Mouse (Mus musculus): ENCODE results near the gene Tdrkh. TPM values are rescaled to one million over a fixed set of nuclear protein-coding genes. Genes with fewer than 3 reads are reported as not detected.

Tdrkh gene
- polyA plus RNA-seq, 1 experiment from 2014 or later: 19.8 TPM

- no peak for DNase-seq (ENCODE audit: low spot score)
- no peaks in the 10 kb centered on the region for H3K9me3 ChIP-seq (replicated peaks; ENCODE audit: control insufficient read depth, low read length)
- H3K9ac ChIP-seq (replicated peaks; ENCODE audit: low read length): no peak overlapping the region
- H3K36me3 ChIP-seq (replicated peaks; ENCODE audit: control insufficient read depth, insufficient read depth, low read depth, low read length): no peaks in the 10 kb centered on the region
- peaks cover 2% of the 10 kb centered on the region; the same call in 1 of the 2 replicates for H3K4me1 ChIP-seq (ENCODE audit: control insufficient read depth, insufficient read depth, low read length)
- no peak overlapping the region for H3K27ac ChIP-seq (replicated peaks; ENCODE audit: low read depth, low read length)
- no peak overlapping the region for H3K4me3 ChIP-seq (ENCODE audit: low read depth, low read length)
- H3K27me3 ChIP-seq (ENCODE audit: control insufficient read depth, insufficient read depth, low read length): peaks cover 4% of the 10 kb centered on the region
- H3K4me2 ChIP-seq (ENCODE audit: low read depth, low read length): no peak overlapping the region
- no peak for ATAC-seq (replicated peaks; ENCODE audit: insufficient number of reproducible peaks, low FRiP score, low TSS enrichment, low read depth)
- WGBS: 59% methylated on average over 8 of the region's 8 CpGs
Observed at GRCm38 (mm10) chr3:94402451-94402850, 10.6 kb upstream of the Tdrkh start.

DNA sequence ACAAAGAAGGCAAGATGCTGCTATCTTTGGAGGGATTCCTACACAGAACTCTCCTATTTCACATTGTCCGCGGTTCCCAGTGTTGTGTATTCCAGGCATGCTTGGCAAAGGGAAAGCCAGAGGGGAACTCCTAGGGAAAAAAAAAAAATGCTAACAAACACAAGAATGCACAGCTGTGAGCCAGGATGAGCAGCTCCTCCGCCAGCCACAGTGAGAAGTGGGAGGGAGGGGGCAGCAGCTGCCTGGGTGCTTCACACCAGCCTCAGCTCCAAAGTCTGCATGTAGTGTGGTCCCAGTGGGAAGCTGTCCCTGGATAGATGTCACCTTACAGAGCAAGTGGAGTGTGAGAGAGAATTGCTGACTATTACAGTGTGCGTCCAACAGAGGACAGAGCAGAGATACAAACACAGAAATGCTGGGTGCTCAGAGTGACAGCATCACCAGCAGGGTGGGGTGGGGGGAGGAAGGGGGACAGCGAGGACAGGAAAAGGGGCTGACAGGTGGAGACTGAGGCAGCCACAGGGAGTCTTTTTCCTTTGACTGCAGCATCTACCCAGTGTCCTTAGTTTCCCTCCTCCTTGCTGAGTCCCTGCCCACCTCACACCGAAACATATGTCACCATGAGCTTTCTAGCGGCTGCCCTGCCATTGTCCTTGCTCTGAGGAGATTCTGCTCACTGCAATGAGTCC, 8.6 kb upstream of the Tdrkh start:
- Histone ChIP-seq H3K27ac (replicated peaks; ENCODE audit: low read depth, low read length) (no peak overlapping the region), H3K4me2 (ENCODE audit: low read depth, low read length) (no peak overlapping the region; the same call in 1 of the 2 replicates), H3K36me3 (replicated peaks; ENCODE audit: control insufficient read depth, insufficient read depth, low read depth, low read length) (no peaks in the 10 kb centered on the region), H3K9ac (replicated peaks; ENCODE audit: low read length) (no peak overlapping the region), H3K9me3 (replicated peaks; ENCODE audit: control insufficient read depth, low read length) (no peaks in the 10 kb centered on the region), H3K27me3 (ENCODE audit: control insufficient read depth, insufficient read depth, low read length) (no peaks in the 10 kb centered on the region; the same call in 1 of the 2 replicates), H3K4me1 (ENCODE audit: control insufficient read depth, insufficient read depth, low read length) (peaks cover 2% of the 10 kb centered on the region; the same call in 1 of the 2 replicates), H3K4me3 (ENCODE audit: low read depth, low read length) (no peak overlapping the region)
- DNase-seq (ENCODE audit: low spot score) (no peak), ATAC-seq (replicated peaks; ENCODE audit: insufficient number of reproducible peaks, low FRiP score, low TSS enrichment, low read depth) (no peak)
- WGBS: 15% methylated on average over 7 of the region's 7 CpGs

GRCm38 (mm10) chr3:94405561-94405960, 7.5 kb upstream of the Tdrkh start:
- no peaks in the 10 kb centered on the region for H3K36me3 ChIP-seq (replicated peaks; ENCODE audit: control insufficient read depth, insufficient read depth, low read depth, low read length)
- ATAC-seq (replicated peaks; ENCODE audit: insufficient number of reproducible peaks, low FRiP score, low TSS enrichment, low read depth) (no peak), DNase-seq (ENCODE audit: low spot score) (no peak)
- no peak overlapping the region for H3K9ac ChIP-seq (replicated peaks; ENCODE audit: low read length)
- H3K27me3 ChIP-seq (ENCODE audit: control insufficient read depth, insufficient read depth, low read length): no peaks in the 10 kb centered on the region
- WGBS: 64% methylated on average over 4 of the region's 4 CpGs
- no peak overlapping the region for H3K4me3 ChIP-seq (ENCODE audit: low read depth, low read length)
- H3K4me1 ChIP-seq (ENCODE audit: control insufficient read depth, insufficient read depth, low read length): peaks cover 2% of the 10 kb centered on the region; the same call in 1 of the 2 replicates
- no peak overlapping the region for H3K4me2 ChIP-seq (ENCODE audit: low read depth, low read length)
- no peaks in the 10 kb centered on the region for H3K9me3 ChIP-seq (replicated peaks; ENCODE audit: control insufficient read depth, low read length)
- no peak overlapping the region for H3K27ac ChIP-seq (replicated peaks; ENCODE audit: low read depth, low read length)

DNA sequence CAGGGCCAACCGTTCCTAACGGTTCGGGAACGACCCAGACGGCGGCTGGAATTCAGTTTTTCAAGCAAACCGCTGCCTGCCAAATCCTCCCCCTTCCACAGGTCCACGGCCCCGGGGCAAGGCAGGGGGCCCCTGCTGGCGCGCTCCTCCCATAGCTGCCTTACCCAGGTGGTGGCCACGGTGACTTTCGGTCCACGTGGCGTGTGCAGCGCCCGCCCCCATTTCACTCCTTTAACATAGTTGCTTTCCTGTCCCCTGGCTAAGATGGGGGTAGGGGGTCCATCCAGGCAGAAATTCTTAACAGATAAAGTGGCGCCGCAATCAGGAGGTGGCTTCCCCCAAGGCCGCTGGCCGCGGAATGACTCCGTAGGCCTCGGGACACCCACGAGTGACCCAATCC, 543 bp upstream of the Tdrkh start:
- WGBS: 13% methylated on average over 25 of the region's 25 CpGs
- H3K27ac ChIP-seq (replicated peaks; ENCODE audit: low read depth, low read length): no peak overlapping the region

DNA sequence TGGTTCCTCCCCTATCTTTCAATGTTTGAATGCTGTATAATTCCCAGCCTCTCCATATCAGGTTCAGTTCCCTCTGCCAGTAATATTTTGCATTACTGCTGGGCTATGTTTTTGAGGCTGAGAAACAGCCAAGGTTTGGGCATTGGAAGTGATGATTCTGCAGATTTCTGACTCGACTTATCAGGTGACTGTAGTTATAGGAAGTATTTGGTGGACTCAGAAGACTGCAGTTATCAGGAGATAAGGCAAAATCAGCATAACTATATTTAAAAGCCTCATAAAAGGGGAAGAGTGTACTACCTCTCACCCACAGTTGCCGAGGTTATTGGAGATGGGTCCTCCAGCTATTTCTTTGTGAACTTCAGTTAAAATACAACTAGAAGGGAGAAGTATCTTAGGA, 17.9 kb downstream of the Tdrkh start:
- no peak overlapping the region for H3K4me3 ChIP-seq (ENCODE audit: low read depth, low read length)
- no peaks in the 10 kb centered on the region for H3K27me3 ChIP-seq (ENCODE audit: control insufficient read depth, insufficient read depth, low read length)
- H3K4me1 ChIP-seq (ENCODE audit: control insufficient read depth, insufficient read depth, low read length): no peaks in the 10 kb centered on the region
- DNase-seq (ENCODE audit: low spot score): no peak
- 75% methylated on average over 2 of the region's 2 CpGs for WGBS
- H3K4me2 ChIP-seq (ENCODE audit: low read depth, low read length): no peak overlapping the region
- H3K9me3 ChIP-seq (replicated peaks; ENCODE audit: control insufficient read depth, low read length): no peaks in the 10 kb centered on the region
- H3K36me3 ChIP-seq (replicated peaks; ENCODE audit: control insufficient read depth, insufficient read depth, low read depth, low read length): no peaks in the 10 kb centered on the region
- no peak overlapping the region for H3K9ac ChIP-seq (replicated peaks; ENCODE audit: low read length)
- ATAC-seq (replicated peaks; ENCODE audit: insufficient number of reproducible peaks, low FRiP score, low TSS enrichment, low read depth): no peak
- H3K27ac ChIP-seq (replicated peaks; ENCODE audit: low read depth, low read length): no peak overlapping the region

More for the DNA sequence above, 543 bp upstream of the Tdrkh start:
- no peak for DNase-seq (ENCODE audit: low spot score)
- peak overlapping the region; percentile 39 for H3K9ac ChIP-seq (replicated peaks; ENCODE audit: low read length)
- ATAC-seq (replicated peaks; ENCODE audit: insufficient number of reproducible peaks, low FRiP score, low TSS enrichment, low read depth): peak; percentile 51; the same call in 1 of the 2 replicates
- H3K4me2 ChIP-seq (ENCODE audit: low read depth, low read length): peak overlapping the region; percentile 87
- no peaks in the 10 kb centered on the region for H3K9me3 ChIP-seq (replicated peaks; ENCODE audit: control insufficient read depth, low read length)
- peak overlapping the region; percentile 43 for H3K4me3 ChIP-seq (ENCODE audit: low read depth, low read length)
- no peaks in the 10 kb centered on the region for H3K4me1 ChIP-seq (ENCODE audit: control insufficient read depth, insufficient read depth, low read length)
- H3K36me3 ChIP-seq (replicated peaks; ENCODE audit: control insufficient read depth, insufficient read depth, low read depth, low read length): no peaks in the 10 kb centered on the region
- H3K27me3 ChIP-seq (ENCODE audit: control insufficient read depth, insufficient read depth, low read length): no peaks in the 10 kb centered on the region

DNA sequence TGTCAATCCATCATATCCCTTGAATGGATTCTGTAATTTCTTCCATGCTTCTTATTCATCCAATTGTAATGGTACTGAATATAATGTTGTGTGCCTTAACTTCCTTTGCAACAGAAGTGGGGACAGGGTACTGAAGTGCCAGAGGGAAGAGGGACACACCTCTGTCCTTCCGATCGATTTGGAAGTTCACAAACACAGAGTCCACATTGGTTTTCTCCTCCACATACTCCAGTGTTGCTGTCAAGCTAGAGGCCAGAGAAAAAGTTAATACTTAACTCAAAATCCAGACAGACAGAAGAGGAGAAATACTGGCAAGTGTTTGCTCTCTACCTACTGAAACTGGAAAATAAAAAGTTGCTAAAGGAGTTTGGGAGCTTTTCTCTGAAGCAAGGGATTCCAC, 21.2 kb downstream of the Tdrkh start:
- Histone ChIP-seq H3K9me3 (replicated peaks; ENCODE audit: control insufficient read depth, low read length) (no peaks in the 10 kb centered on the region), H3K36me3 (replicated peaks; ENCODE audit: control insufficient read depth, insufficient read depth, low read depth, low read length) (no peaks in the 10 kb centered on the region), H3K27me3 (ENCODE audit: control insufficient read depth, insufficient read depth, low read length) (no peaks in the 10 kb centered on the region), H3K27ac (replicated peaks; ENCODE audit: low read depth, low read length) (no peak overlapping the region), H3K4me3 (ENCODE audit: low read depth, low read length) (no peak overlapping the region), H3K4me1 (ENCODE audit: control insufficient read depth, insufficient read depth, low read length) (no peaks in the 10 kb centered on the region), H3K4me2 (ENCODE audit: low read depth, low read length) (no peak overlapping the region), H3K9ac (replicated peaks; ENCODE audit: low read length) (no peak overlapping the region)
- 82% methylated on average over 2 of the region's 2 CpGs for WGBS
- ATAC-seq (replicated peaks; ENCODE audit: insufficient number of reproducible peaks, low FRiP score, low TSS enrichment, low read depth) (no peak), DNase-seq (ENCODE audit: low spot score) (no peak)

DNA sequence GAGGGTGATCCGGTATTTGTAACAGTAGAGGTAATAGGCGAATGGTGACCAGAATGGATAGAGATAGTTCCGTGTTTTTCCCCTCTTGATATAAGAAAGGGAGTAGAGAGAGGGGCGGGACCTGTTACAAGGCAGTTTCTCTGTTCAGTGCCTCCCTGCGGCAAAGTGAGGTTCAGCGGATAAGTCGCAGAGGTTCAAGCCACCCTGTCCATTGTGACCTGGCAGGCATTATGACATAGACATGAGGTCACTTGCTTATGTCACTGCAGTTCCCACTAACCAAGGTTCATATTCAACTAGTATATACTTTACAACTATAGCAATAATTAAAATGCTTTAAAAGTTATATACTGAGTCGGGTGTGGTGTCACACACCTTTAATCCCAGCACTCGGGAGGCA, 23.3 kb downstream of the Tdrkh start:
- ATAC-seq (replicated peaks; ENCODE audit: insufficient number of reproducible peaks, low FRiP score, low TSS enrichment, low read depth) (no peak), DNase-seq (ENCODE audit: low spot score) (no peak)
- Histone ChIP-seq H3K9ac (replicated peaks; ENCODE audit: low read length) (no peak overlapping the region), H3K9me3 (replicated peaks; ENCODE audit: control insufficient read depth, low read length) (no peaks in the 10 kb centered on the region), H3K27me3 (ENCODE audit: control insufficient read depth, insufficient read depth, low read length) (no peaks in the 10 kb centered on the region), H3K4me3 (ENCODE audit: low read depth, low read length) (no peak overlapping the region), H3K4me2 (ENCODE audit: low read depth, low read length) (no peak overlapping the region), H3K4me1 (ENCODE audit: control insufficient read depth, insufficient read depth, low read length) (no peaks in the 10 kb centered on the region), H3K27ac (replicated peaks; ENCODE audit: low read depth, low read length) (no peak overlapping the region), H3K36me3 (replicated peaks; ENCODE audit: control insufficient read depth, insufficient read depth, low read depth, low read length) (no peaks in the 10 kb centered on the region)
- 76% methylated on average over 9 of the region's 9 CpGs for WGBS

DNA sequence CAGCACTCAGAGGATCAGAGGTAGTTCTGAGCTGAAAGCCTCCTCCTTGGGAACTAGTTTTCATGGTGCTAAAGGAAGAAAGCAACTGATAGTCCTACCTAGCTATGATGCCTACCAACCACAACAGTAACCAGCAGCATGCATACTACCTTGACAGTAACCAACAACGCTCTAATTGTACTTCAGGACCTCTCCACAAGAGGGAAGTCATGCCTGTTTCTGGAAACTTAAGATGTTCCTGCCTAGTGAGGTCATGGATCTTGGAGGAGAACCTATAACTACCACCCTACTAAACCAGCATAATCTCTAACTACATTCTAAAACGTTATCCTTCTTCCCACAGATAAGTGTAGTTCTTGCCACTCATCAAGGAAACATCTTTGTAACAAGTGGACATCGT, 28.1 kb downstream of the Tdrkh start:
- DNase-seq (ENCODE audit: low spot score): no peak
- no peak overlapping the region for H3K4me3 ChIP-seq (ENCODE audit: low read depth, low read length)
- H3K27ac ChIP-seq (replicated peaks; ENCODE audit: low read depth, low read length): no peak overlapping the region
- ATAC-seq (replicated peaks; ENCODE audit: insufficient number of reproducible peaks, low FRiP score, low TSS enrichment, low read depth): no peak
- WGBS: 42% methylated on average over 3 of the region's 3 CpGs
- no peaks in the 10 kb centered on the region for H3K36me3 ChIP-seq (replicated peaks; ENCODE audit: control insufficient read depth, insufficient read depth, low read depth, low read length)
- no peaks in the 10 kb centered on the region for H3K4me1 ChIP-seq (ENCODE audit: control insufficient read depth, insufficient read depth, low read length)
- H3K27me3 ChIP-seq (ENCODE audit: control insufficient read depth, insufficient read depth, low read length): no peaks in the 10 kb centered on the region
- H3K9ac ChIP-seq (replicated peaks; ENCODE audit: low read length): no peak overlapping the region
- H3K9me3 ChIP-seq (replicated peaks; ENCODE audit: control insufficient read depth, low read length): no peaks in the 10 kb centered on the region
- no peak overlapping the region for H3K4me2 ChIP-seq (ENCODE audit: low read depth, low read length)
